Mouse (Mus musculus): ENCODE data around the gene Usp11. TPM values are rescaled to one million over a fixed set of nuclear protein-coding genes. Genes with fewer than 3 reads are reported as not detected.

The Usp11 gene
- 12.1 and 18.9 TPM in 2 replicates for polyA plus RNA-seq (2012)

DNA sequence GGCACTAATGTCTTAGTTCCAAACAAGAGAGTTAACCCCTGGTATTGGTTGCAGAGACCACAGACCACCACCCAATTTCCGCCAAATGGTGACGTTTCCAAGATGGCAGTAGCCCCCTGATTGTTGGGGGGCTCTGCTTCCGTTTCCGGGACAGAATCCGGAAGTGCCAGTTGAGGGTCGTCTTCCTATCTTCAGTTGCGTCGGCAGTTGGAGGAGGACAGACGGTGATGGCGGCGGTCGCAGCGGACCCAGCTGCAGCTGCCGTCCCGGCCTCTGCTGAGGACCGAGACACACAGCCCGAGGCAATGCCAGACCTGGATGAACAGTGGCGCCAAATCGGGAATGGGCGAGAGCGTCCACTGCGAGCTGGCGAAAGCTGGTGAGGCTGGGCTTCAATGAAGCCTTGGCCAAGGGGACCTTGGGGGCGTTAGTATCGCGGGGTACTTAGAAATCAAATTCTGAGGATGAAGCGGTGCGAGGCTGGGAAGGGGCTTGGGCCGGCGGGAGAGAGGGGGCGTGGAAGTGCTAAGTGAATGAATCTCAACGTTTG, at the start of gene Usp11:
TSS of gene Usp11 (plus strand) at position 166 of the 550 bp plus-strand sequence.

DNA sequence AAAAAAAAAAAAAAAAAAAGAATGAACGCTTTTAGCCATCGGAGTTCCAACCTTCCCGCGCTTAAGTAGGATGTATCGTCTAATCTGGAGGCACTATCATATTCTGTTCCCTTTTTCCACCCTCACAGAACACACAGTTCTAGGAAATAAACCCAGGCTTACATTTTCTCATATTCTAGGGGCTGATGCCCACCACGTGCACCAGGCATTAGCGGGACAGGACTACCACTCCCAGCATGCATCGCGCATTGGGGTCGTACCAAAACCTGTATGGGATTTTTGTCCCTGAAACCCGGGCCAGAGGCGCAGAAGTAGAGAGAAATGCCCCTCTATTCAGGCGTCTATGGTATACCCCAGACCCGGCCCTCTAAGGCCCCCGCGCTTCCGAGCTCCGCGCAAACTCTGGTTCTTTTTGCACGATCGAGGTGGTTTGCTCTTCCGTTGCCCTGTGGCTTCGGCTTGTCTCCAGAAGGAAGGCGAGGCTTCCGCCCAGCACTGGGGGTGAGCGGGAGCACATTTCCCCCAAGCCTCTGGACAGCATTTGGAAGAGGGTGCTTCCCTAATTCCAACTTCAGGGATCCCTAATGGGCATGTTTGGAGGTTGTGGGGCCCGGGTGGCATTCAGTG, 45.6 kb upstream of the Usp11 start, which contains the start of gene Uba1:
TSS of gene Uba1 (plus strand) at position 301 of the 627 bp plus-strand sequence.

DNA sequence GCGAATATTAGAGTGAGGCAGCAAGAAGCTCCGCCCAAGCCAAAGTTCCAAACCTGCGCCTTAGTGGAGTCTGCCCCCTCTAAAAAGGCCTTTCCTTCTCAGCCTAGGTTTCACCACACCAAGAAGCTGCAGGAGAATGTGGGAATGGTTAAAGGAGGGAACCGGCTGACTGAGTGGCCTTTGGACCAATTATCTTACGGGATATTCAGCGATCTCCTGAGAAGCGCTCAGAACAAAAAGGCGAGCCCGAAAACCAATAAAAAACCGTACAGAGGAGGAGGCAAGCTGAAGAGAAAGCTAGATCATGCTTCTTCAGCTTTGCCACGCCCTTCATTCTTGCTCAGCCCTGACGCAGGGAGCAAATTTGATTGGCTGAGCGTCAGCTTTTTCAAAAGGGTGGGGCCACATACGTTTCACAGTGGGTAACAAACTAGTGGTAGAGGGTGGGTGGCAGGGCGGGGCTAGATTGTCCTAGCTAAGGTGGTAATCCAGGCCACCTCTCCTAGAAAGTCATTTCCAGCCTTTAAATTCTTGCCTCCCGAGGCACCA, 16.1 kb upstream of the Usp11 start, which contains the start of gene Cdk16:
TSS of gene Cdk16 (plus strand) at position 436 of the 549 bp plus-strand sequence.

Other genes with a start within 250 kb of the Usp11 start
- gene Rgn, start 154.1 kb upstream of the Usp11 start, polyA plus RNA-seq (2012), result not detected in 2 replicates
- gene Rbm10, start 86.4 kb upstream of the Usp11 start, polyA plus RNA-seq (2012), result 72.3 and 72.5 TPM in 2 replicates
- gene Ndufb11, start 86.3 kb upstream of the Usp11 start, polyA plus RNA-seq (2012), result 702 and 766 TPM in 2 replicates
- gene Uba1, start 45.6 kb upstream of the Usp11 start, polyA plus RNA-seq (2012), result 197 and 210 TPM in 2 replicates
- 54.5 and 62.9 TPM in 2 replicates for gene Cdk16, start 16.0 kb upstream of the Usp11 start, polyA plus RNA-seq (2012)
- gene Araf, start 93.9 kb downstream of the Usp11 start, polyA plus RNA-seq (2012), result 38.8 and 52.9 TPM in 2 replicates
- not detected in 2 replicates for gene Timp1, start 166.3 kb downstream of the Usp11 start, polyA plus RNA-seq (2012)
- gene Syn1, start 217.1 kb downstream of the Usp11 start, polyA plus RNA-seq (2012), result 0.08 and 0.18 TPM in 2 replicates
- gene Cfp, start 227.6 kb downstream of the Usp11 start, polyA plus RNA-seq (2012), result 84.9 and 162 TPM in 2 replicates
- 9.9 and 10.3 TPM in 2 replicates for gene Elk1, start 246.7 kb downstream of the Usp11 start, polyA plus RNA-seq (2012)

Data from megakaryocyte-erythroid progenitor cell, adult 5 weeks (primary cell).